Mouse (Mus musculus): Measurements from ENCODE around the gene Arnt.
"Not testable (repeated sequence)": the region's sequence is repeated elsewhere in the genome, so short reads cannot be mapped to it uniquely, and the experiment has no call there.

Gene Arnt

GRCm38 (mm10) chr3:95529814-95530213 is 95.6 kb downstream of the Arnt start:
- no peak for DNase-seq

- DNase-seq, result no peak
These were observed 96.8 kb downstream of the Arnt start for GRCm38 (mm10) chr3:95531025-95531424.

- no peak for DNase-seq
These were observed 99.2 kb downstream of the Arnt start for GRCm38 (mm10) chr3:95533364-95533763.

- no peak for DNase-seq
These were observed 100.7 kb downstream of the Arnt start for GRCm38 (mm10) chr3:95534927-95535326.

- no peak for DNase-seq
These were observed 104.7 kb downstream of the Arnt start for GRCm38 (mm10) chr3:95538936-95539335.

GRCm38 (mm10) chr3:95539837-95540236 is 105.6 kb downstream of the Arnt start:
- no peak for DNase-seq

GRCm38 (mm10) chr3:95541186-95541585 is 107.0 kb downstream of the Arnt start:
- not testable (repeated sequence) for DNase-seq

GRCm38 (mm10) chr3:95542171-95542570 is 108.0 kb downstream of the Arnt start:
- DNase-seq, result no peak

- no peak for DNase-seq
These were observed 108.8 kb downstream of the Arnt start for GRCm38 (mm10) chr3:95542981-95543380.
